Mouse (Mus musculus): ENCODE data around the gene Gm20503.

The Gm20503 gene

DNA sequence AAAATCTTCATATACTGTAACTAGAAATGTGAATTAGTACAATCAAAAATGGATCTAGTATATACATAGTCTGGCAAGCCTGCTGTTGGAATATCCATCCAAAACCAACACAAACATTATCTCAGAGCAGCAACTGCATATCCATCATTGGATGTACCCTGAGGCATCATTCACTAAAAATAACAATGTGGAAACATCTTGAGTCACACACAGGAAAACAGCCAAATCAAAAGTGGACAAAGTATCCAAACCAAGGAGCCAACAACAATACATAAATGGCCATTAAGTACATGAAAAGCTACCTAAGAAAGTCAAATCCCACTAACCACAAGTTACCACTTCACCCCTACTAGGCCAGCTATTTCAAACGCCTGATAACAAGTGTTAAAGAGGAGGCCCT, 86.4 kb downstream of the Gm20503 start:
- DNase-seq (ENCODE audit: low spot score in 2 of 2): no peak

Measured in frontal cortex, postnatal 36 days (tissue).